Mouse (Mus musculus): Measurements from ENCODE around the gene Lcp1. TPM values are rescaled to one million over a fixed set of nuclear protein-coding genes. Genes with fewer than 3 reads are reported as not detected.

The Lcp1 gene
- polyA plus RNA-seq, 1 experiment = 0.68 TPM

- Histone ChIP-seq H3K4me1 (ENCODE audit: control insufficient read depth, insufficient read depth, low read length) (no peaks in the 10 kb centered on the region), H3K27ac (ENCODE audit: control insufficient read depth, insufficient read depth, low read depth, low read length) (no peak within 1 kb of the TSS), H3K36me3 (ENCODE audit: control insufficient read depth, insufficient read depth, low read length) (no peaks in the 10 kb centered on the region), H3K4me3 (ENCODE audit: control insufficient read depth, low read depth, low read length) (no peak within 1 kb of the TSS), H3K27me3 (ENCODE audit: control insufficient read depth, insufficient read depth, low read length) (no peaks in the 10 kb centered on the region)
- no peak for TF ChIP-seq POLR2A (IDR thresholded peaks at IDR 0.05; ENCODE audit: control insufficient read depth, low read depth, low read length)
- TF ChIP-seq CTCF (IDR thresholded peaks at IDR 0.05; ENCODE audit: control insufficient read depth, insufficient read depth, insufficient replicate concordance, low read depth, low read length) = no peak
These were observed 111.2 kb downstream of the Lcp1 start, which contains the start of gene Cpb2 for GRCm38 (mm10) chr14:75242087-75242486. Cpb2 (plus strand) TSS chr14:75242287.

- TF ChIP-seq CTCF (IDR thresholded peaks at IDR 0.05; ENCODE audit: control insufficient read depth, insufficient read depth, insufficient replicate concordance, low read depth, low read length) = no peak
- no peak overlapping the region for H3K4me3 ChIP-seq (ENCODE audit: control insufficient read depth, low read depth, low read length)
- H3K4me1 ChIP-seq (ENCODE audit: control insufficient read depth, insufficient read depth, low read length) = no peaks in the 10 kb centered on the region
- no peaks in the 10 kb centered on the region for H3K36me3 ChIP-seq (ENCODE audit: control insufficient read depth, insufficient read depth, low read length)
- H3K27ac ChIP-seq (ENCODE audit: control insufficient read depth, insufficient read depth, low read depth, low read length) = no peak overlapping the region
- no peaks in the 10 kb centered on the region for H3K27me3 ChIP-seq (ENCODE audit: control insufficient read depth, insufficient read depth, low read length)
These were observed 115.4 kb downstream of the Lcp1 start for GRCm38 (mm10) chr14:75246024-75247000.

DNA sequence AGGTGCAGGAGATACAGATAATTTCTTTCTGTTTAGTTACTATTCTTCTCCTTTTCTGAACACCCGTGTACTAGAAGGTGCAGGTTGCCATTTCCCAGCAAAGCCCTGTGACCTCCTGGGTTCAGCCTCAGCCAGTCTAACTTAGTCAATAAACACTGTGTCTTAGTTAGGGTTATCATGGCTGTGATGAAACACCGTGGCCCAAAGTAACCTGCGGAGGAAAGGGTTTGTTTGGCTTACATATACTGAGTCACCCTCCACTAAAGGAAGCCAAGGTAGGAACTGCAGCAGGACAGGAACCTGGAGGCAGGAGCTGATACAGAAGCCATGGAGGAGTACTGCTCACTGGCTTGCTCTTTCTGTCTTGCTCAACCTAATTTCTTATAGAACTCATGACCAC, 119.5 kb downstream of the Lcp1 start:
- Histone ChIP-seq H3K4me3 (ENCODE audit: control insufficient read depth, low read depth, low read length) (no peak overlapping the region), H3K4me1 (ENCODE audit: control insufficient read depth, insufficient read depth, low read length) (no peaks in the 10 kb centered on the region), H3K27me3 (ENCODE audit: control insufficient read depth, insufficient read depth, low read length) (no peaks in the 10 kb centered on the region), H3K27ac (ENCODE audit: control insufficient read depth, insufficient read depth, low read depth, low read length) (no peak overlapping the region), H3K36me3 (ENCODE audit: control insufficient read depth, insufficient read depth, low read length) (no peaks in the 10 kb centered on the region)
- TF ChIP-seq CTCF (IDR thresholded peaks at IDR 0.05; ENCODE audit: control insufficient read depth, insufficient read depth, insufficient replicate concordance, low read depth, low read length) = no peak
- no peak for TF ChIP-seq POLR2A (IDR thresholded peaks at IDR 0.05; ENCODE audit: control insufficient read depth, low read depth, low read length)

- Histone ChIP-seq H3K36me3 (ENCODE audit: control insufficient read depth, insufficient read depth, low read length) (no peaks in the 10 kb centered on the region), H3K27me3 (ENCODE audit: control insufficient read depth, insufficient read depth, low read length) (no peaks in the 10 kb centered on the region), H3K4me3 (ENCODE audit: control insufficient read depth, low read depth, low read length) (no peak overlapping the region), H3K4me1 (ENCODE audit: control insufficient read depth, insufficient read depth, low read length) (no peaks in the 10 kb centered on the region), H3K27ac (ENCODE audit: control insufficient read depth, insufficient read depth, low read depth, low read length) (no peak overlapping the region)
- TF ChIP-seq POLR2A (IDR thresholded peaks at IDR 0.05; ENCODE audit: control insufficient read depth, low read depth, low read length) (no peak), CTCF (IDR thresholded peaks at IDR 0.05; ENCODE audit: control insufficient read depth, insufficient read depth, insufficient replicate concordance, low read depth, low read length) (peak; percentile 24; the same call in 1 of the 2 replicates)
These were observed 125.6 kb downstream of the Lcp1 start for GRCm38 (mm10) chr14:75256521-75256920.

GRCm38 (mm10) chr14:75269531-75269930, 138.6 kb downstream of the Lcp1 start:
- Histone ChIP-seq H3K36me3 (ENCODE audit: control insufficient read depth, insufficient read depth, low read length) (no peaks in the 10 kb centered on the region), H3K4me3 (ENCODE audit: control insufficient read depth, low read depth, low read length) (no peak overlapping the region), H3K4me1 (ENCODE audit: control insufficient read depth, insufficient read depth, low read length) (no peaks in the 10 kb centered on the region), H3K27ac (ENCODE audit: control insufficient read depth, insufficient read depth, low read depth, low read length) (no peak overlapping the region), H3K27me3 (ENCODE audit: control insufficient read depth, insufficient read depth, low read length) (no peaks in the 10 kb centered on the region)
- TF ChIP-seq CTCF (IDR thresholded peaks at IDR 0.05; ENCODE audit: control insufficient read depth, insufficient read depth, insufficient replicate concordance, low read depth, low read length) (no peak), POLR2A (IDR thresholded peaks at IDR 0.05; ENCODE audit: control insufficient read depth, low read depth, low read length) (no peak)

GRCm38 (mm10) chr14:75279716-75280115, 148.8 kb downstream of the Lcp1 start:
- H3K36me3 ChIP-seq (ENCODE audit: control insufficient read depth, insufficient read depth, low read length) = no peaks in the 10 kb centered on the region
- H3K4me3 ChIP-seq (ENCODE audit: control insufficient read depth, low read depth, low read length) = no peak overlapping the region
- TF ChIP-seq POLR2A (IDR thresholded peaks at IDR 0.05; ENCODE audit: control insufficient read depth, low read depth, low read length) (no peak), CTCF (IDR thresholded peaks at IDR 0.05; ENCODE audit: control insufficient read depth, insufficient read depth, insufficient replicate concordance, low read depth, low read length) (no peak)
- H3K27ac ChIP-seq (ENCODE audit: control insufficient read depth, insufficient read depth, low read depth, low read length) = no peak overlapping the region
- H3K27me3 ChIP-seq (ENCODE audit: control insufficient read depth, insufficient read depth, low read length) = no peaks in the 10 kb centered on the region
- peaks cover 3% of the 10 kb centered on the region for H3K4me1 ChIP-seq (ENCODE audit: control insufficient read depth, insufficient read depth, low read length)

DNA sequence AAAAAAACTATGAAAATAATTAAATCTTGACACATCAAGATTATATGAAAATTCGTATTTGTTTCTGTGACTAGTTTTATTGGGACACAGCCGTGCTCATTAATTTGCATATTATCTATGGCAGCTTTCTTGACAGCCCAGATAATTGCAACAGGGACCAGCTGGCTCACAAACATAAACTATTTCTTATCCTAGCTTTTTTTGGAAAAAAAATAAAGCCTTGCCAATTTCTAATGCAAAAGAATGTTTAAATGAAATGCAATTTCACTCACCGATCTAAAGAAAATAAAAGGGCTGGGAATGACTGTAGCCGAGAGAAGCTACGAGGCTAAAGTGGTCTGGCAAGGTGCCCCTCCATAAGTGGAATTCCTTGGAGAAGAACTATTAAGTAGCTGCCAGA, 149.5 kb downstream of the Lcp1 start:
- no peak overlapping the region for H3K27ac ChIP-seq (ENCODE audit: control insufficient read depth, insufficient read depth, low read depth, low read length)
- H3K4me3 ChIP-seq (ENCODE audit: control insufficient read depth, low read depth, low read length) = no peak overlapping the region
- H3K27me3 ChIP-seq (ENCODE audit: control insufficient read depth, insufficient read depth, low read length) = no peaks in the 10 kb centered on the region
- no peaks in the 10 kb centered on the region for H3K36me3 ChIP-seq (ENCODE audit: control insufficient read depth, insufficient read depth, low read length)
- TF ChIP-seq POLR2A (IDR thresholded peaks at IDR 0.05; ENCODE audit: control insufficient read depth, low read depth, low read length) = no peak
- H3K4me1 ChIP-seq (ENCODE audit: control insufficient read depth, insufficient read depth, low read length) = peaks cover 4% of the 10 kb centered on the region

Other genes with a start within 250 kb of the Lcp1 start
- gene Lrch1, start 183.2 kb upstream of the Lcp1 start, polyA plus RNA-seq (2012; rRNA removed) = 1.6 and 1.7 TPM in 2 replicates
- 1.0 and 1.1 TPM in 2 replicates for gene Rubcnl, start 115.1 kb upstream of the Lcp1 start, polyA plus RNA-seq (2012; rRNA removed)
- 36.3 and 42.3 TPM in 2 replicates for gene Lrrc63, start 220 bp upstream of the Lcp1 start, polyA plus RNA-seq (2012; rRNA removed)
- not detected in 2 replicates for gene Cpb2, start 111.2 kb downstream of the Lcp1 start, polyA plus RNA-seq (2012; rRNA removed)
- 4.3 and 5.4 TPM in 2 replicates for gene Zc3h13, start 153.3 kb downstream of the Lcp1 start, polyA plus RNA-seq (2012; rRNA removed)